Mouse (Mus musculus): Measurements from ENCODE around the gene Gm21954. TPM values are rescaled to one million over a fixed set of nuclear protein-coding genes. Genes with fewer than 3 reads are reported as not detected.

The Gm21954 gene
- polyA plus RNA-seq, 1 experiment from 2014 or later, result not detected

- ATAC-seq (ENCODE audit: insufficient number of reproducible peaks, low FRiP score, low TSS enrichment, low read depth), result peak; percentile 51; the same call in 1 of the 2 replicates
- Histone ChIP-seq H3K27me3 (no peaks in the 10 kb centered on the region), H3K36me3 (no peaks in the 10 kb centered on the region), H3K27ac (replicated peaks) (0 out of 2 replicates have a peak overlapping the region, but pooled peaks have one; percentile 0), H3K4me1 (peaks cover 4% of the 10 kb centered on the region), H3K9ac (no peak overlapping the region), H3K4me3 (replicated peaks) (no peak overlapping the region), H3K4me2 (replicated peaks) (peak overlapping the region; percentile 30), H3K9me3 (replicated peaks) (no peaks in the 10 kb centered on the region)
- WGBS, result 26% methylated on average over 14 of the region's 14 CpGs
These were observed 56.5 kb downstream of the Gm21954 start for GRCm38 (mm10) chr3:55415527-55415950.

Other genes with a start within 250 kb of the Gm21954 start
- gene Dclk1, start 229.8 kb downstream of the Gm21954 start, polyA plus RNA-seq (2015; fragmentation: Nextera tagmentation; extraction: Ambion mirVana), result 64.6 and 75.2 TPM in 2 replicates

Data from embryonic facial prominence, embryonic 15.5 days (tissue).